Mouse (Mus musculus): ENCODE measurements at regions not wholly inside any gene's neighbourhood (a gene's known extent, or its start where the extent isn't known, plus 50 kb on each side); places are given as distances from the start of the nearest gene placed in this dataset.

DNA sequence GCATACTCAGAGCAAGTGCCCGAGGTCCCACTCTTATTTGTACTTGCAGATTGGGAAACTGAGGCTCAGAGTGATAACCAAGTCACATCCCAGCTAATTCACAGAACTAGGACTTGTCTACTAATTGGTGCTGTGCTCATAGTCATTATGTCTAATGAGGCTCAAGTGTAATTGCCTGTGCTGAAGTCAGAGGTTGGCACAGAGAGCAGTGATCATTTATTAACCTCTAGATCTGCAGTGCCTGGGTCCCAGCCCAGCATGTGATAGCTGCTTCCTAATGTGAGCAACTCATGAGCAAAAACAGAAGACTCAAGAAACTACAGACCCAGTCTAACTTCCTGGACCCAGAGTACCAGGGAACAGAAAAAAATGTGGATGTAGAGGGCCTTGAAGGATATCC is 252.0 kb upstream of the Jun start:
- WGBS, result 78% methylated on average over 1 of the region's 1 CpGs
- H3K27me3 ChIP-seq, result no peaks in the 10 kb centered on the region

DNA sequence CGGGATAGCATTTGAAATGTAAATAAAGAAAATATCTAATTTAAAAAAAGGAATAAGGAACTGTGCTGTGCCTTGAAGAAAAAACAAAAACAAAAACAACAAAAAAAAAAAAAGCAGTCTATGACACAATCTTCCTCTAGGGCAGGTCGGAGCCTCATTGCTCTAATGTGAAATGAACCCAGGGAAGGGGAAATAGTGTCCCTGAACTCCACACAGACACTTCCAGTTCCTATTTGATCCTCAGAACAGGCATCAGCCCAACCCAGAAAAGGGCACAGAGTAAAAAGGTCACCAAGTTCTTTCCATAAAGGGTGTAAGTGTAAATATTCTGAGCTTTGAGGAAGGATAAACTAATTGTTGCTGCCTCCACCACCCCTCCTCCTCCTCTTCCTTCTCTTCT is 250.2 kb upstream of the Fggy start:
- H3K9me3 ChIP-seq, result no peaks in the 10 kb centered on the region
- no peak overlapping the region for H3K27ac ChIP-seq (replicated peaks)
- H3K4me2 ChIP-seq (replicated peaks), result no peak overlapping the region
- H3K4me3 ChIP-seq, result no peak overlapping the region
- ATAC-seq (replicated peaks), result no peak
- peaks cover 10% of the 10 kb centered on the region; the same call in 1 of the 2 replicates for H3K4me1 ChIP-seq
- H3K36me3 ChIP-seq, result no peaks in the 10 kb centered on the region
- no peaks in the 10 kb centered on the region for H3K27me3 ChIP-seq
- 89% methylated on average over 2 of the region's 2 CpGs for WGBS
- no peak overlapping the region for H3K9ac ChIP-seq (replicated peaks)

More for the DNA sequence above, 252.0 kb upstream of the Jun start:
- Histone ChIP-seq H3K9me3 (no peaks in the 10 kb centered on the region), H3K4me1 (peaks cover 10% of the 10 kb centered on the region; the same call in 1 of the 2 replicates), H3K27ac (replicated peaks) (no peak overlapping the region), H3K4me3 (no peak overlapping the region), H3K4me2 (replicated peaks) (no peak overlapping the region), H3K36me3 (no peaks in the 10 kb centered on the region), H3K9ac (replicated peaks) (no peak overlapping the region)
- no peak for ATAC-seq (replicated peaks)

DNA sequence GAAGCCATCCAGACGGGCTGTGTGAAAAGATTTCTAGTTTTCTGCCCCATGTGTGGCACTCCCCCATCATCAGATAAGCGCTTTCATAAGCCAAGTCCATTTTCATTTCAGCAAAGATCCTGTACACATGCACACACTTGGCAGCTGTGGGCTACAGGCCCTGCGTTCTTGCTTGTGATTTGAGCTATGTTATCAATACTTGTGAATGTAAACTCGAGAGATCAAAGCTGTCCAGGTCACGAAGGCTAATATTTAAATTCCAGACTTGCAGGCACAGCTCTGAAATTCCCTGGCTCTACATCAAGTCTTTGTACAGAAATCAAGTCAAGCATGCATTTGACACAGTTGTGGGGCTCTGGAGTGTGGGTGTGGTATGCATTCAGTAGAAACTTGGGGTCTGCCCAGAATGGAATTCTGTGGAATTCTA is 248.8 kb upstream of the Fggy start:
- Histone ChIP-seq H3K9me3 (no peaks in the 10 kb centered on the region), H3K4me1 (peaks cover 5% of the 10 kb centered on the region; the same call in 1 of the 2 replicates), H3K36me3 (no peaks in the 10 kb centered on the region), H3K27ac (replicated peaks) (no peak overlapping the region), H3K4me3 (no peak overlapping the region), H3K9ac (replicated peaks) (no peak overlapping the region), H3K4me2 (replicated peaks) (no peak overlapping the region), H3K27me3 (no peaks in the 10 kb centered on the region)
- 51% methylated on average over 5 of the region's 5 CpGs for WGBS
- no peak for ATAC-seq (replicated peaks)

- no peak for ATAC-seq (replicated peaks)
- 77% methylated on average over 6 of the region's 6 CpGs for WGBS
Measured at GRCm38 (mm10) chr4:95310410-95310809, 246.9 kb upstream of the Fggy start.

GRCm38 (mm10) chr4:95317821-95318290 is 239.5 kb upstream of the Fggy start:
- WGBS, result 39% methylated on average over 3 of the region's 3 CpGs
- Histone ChIP-seq H3K9me3 (no peaks in the 10 kb centered on the region), H3K9ac (replicated peaks) (no peak overlapping the region), H3K4me1 (peaks cover 14% of the 10 kb centered on the region), H3K4me2 (replicated peaks) (no peak overlapping the region), H3K4me3 (no peak overlapping the region), H3K27me3 (no peaks in the 10 kb centered on the region), H3K36me3 (no peaks in the 10 kb centered on the region), H3K27ac (replicated peaks) (no peak overlapping the region)
- peak; percentile 78 for ATAC-seq (replicated peaks)

More at GRCm38 (mm10) chr4:95310410-95310809, 246.9 kb upstream of the Fggy start:
- Histone ChIP-seq H3K4me3 (no peak overlapping the region), H3K9ac (replicated peaks) (no peak overlapping the region), H3K4me1 (no peaks in the 10 kb centered on the region; the same call in 1 of the 2 replicates), H3K9me3 (no peaks in the 10 kb centered on the region), H3K4me2 (replicated peaks) (no peak overlapping the region), H3K27me3 (no peaks in the 10 kb centered on the region), H3K36me3 (no peaks in the 10 kb centered on the region), H3K27ac (replicated peaks) (no peak overlapping the region)

DNA sequence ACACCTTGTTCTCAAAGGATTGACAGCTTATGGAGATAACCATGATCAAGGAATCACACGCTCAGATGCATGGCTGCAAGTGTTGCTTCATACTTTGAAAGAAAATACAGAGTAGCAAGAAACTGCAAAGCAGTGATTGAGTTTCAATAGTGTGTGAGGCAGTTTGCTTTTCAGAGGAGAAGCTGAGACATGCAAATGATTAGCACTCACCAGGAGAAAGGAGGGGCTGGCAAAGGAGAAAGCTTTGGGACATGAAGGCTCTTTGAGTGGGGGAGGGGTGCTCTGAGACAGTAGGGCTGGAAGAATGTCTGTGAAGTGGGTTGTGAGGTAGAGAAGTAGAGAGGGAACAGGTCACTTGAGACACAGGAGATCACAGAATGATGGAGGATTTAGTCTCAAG is 238.7 kb upstream of the Fggy start:
- peak; percentile 59 for ATAC-seq (replicated peaks)
- Histone ChIP-seq H3K9ac (replicated peaks) (no peak overlapping the region), H3K27ac (replicated peaks) (no peak overlapping the region), H3K4me3 (no peak overlapping the region), H3K27me3 (no peaks in the 10 kb centered on the region), H3K36me3 (no peaks in the 10 kb centered on the region), H3K9me3 (no peaks in the 10 kb centered on the region), H3K4me1 (peaks cover 14% of the 10 kb centered on the region), H3K4me2 (replicated peaks) (no peak overlapping the region)
- WGBS, result 11% methylated on average over 1 of the region's 1 CpGs

- 57% methylated on average over 6 of the region's 6 CpGs for WGBS
- Histone ChIP-seq H3K9me3 (no peaks in the 10 kb centered on the region), H3K9ac (replicated peaks) (no peak overlapping the region), H3K4me2 (replicated peaks) (no peak overlapping the region), H3K27ac (replicated peaks) (no peak overlapping the region), H3K36me3 (no peaks in the 10 kb centered on the region), H3K4me1 (peaks cover 14% of the 10 kb centered on the region), H3K4me3 (no peak overlapping the region), H3K27me3 (no peaks in the 10 kb centered on the region)
- ATAC-seq (replicated peaks), result no peak
Measured at GRCm38 (mm10) chr4:95319036-95319435, 238.3 kb upstream of the Fggy start.

DNA sequence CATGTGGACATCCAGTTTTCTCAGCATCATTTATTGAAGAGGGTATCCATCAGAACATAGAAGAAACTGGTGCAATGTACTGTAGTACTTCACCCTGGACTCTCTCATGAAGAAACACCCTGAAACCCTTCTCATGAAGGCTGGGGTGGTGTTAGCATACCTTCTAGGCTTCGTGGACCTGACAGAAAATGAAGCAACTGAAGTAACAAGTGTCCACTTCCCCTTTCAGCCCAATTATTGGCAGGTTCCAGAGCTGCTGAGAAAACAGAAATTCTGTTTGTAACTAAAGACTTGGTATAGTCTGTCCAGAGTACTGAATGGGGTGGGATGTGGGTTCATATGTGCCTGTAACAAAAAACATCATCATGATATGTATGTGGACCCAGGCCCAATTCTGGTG is 231.4 kb upstream of the Fggy start:
- no peak overlapping the region for H3K9ac ChIP-seq (replicated peaks)
- no peak for ATAC-seq (replicated peaks)
- no peaks in the 10 kb centered on the region for H3K27me3 ChIP-seq
- no peaks in the 10 kb centered on the region for H3K36me3 ChIP-seq
- H3K4me2 ChIP-seq (replicated peaks), result no peak overlapping the region
- no peak overlapping the region for H3K27ac ChIP-seq (replicated peaks)
- H3K9me3 ChIP-seq, result no peaks in the 10 kb centered on the region
- WGBS, result 71% methylated on average over 1 of the region's 1 CpGs
- no peak overlapping the region for H3K4me3 ChIP-seq
- no peaks in the 10 kb centered on the region for H3K4me1 ChIP-seq

DNA sequence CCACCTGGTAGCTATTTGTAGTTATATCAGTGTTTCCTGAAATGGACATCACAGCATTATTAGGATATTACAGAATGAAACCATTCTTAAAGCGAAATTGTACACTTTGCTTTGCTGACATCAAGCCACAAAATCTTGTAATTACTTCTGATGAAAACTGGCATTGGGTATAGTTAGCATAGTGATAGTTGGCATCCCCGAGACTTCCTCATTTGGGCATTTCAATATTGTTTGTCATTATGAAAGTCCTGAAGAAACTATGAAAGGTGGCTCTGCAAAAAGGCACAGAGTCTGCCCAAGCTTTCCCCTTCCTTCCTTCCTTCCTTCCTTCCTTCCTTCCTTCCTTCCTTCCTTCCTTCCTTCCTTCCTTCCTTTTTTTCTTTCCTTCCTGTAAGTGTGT is 217.5 kb upstream of the Fggy start:
- Histone ChIP-seq H3K4me3 (no peak overlapping the region), H3K9me3 (no peaks in the 10 kb centered on the region; the same call in 1 of the 2 replicates), H3K36me3 (no peaks in the 10 kb centered on the region), H3K27ac (replicated peaks) (no peak overlapping the region), H3K4me2 (replicated peaks) (no peak overlapping the region), H3K9ac (replicated peaks) (no peak overlapping the region), H3K27me3 (no peaks in the 10 kb centered on the region), H3K4me1 (no peaks in the 10 kb centered on the region)
- 80% methylated on average over 2 of the region's 2 CpGs for WGBS
- ATAC-seq (replicated peaks), result no peak

GRCm38 (mm10) chr4:95340926-95341325 is 216.4 kb upstream of the Fggy start:
- H3K4me3 ChIP-seq, result no peak overlapping the region
- no peaks in the 10 kb centered on the region for H3K4me1 ChIP-seq
- 78% methylated on average over 3 of the region's 3 CpGs for WGBS
- no peak overlapping the region for H3K27ac ChIP-seq (replicated peaks)
- no peaks in the 10 kb centered on the region for H3K27me3 ChIP-seq
- no peak overlapping the region for H3K9ac ChIP-seq (replicated peaks)
- no peaks in the 10 kb centered on the region for H3K36me3 ChIP-seq
- no peaks in the 10 kb centered on the region; the same call in 1 of the 2 replicates for H3K9me3 ChIP-seq
- H3K4me2 ChIP-seq (replicated peaks), result no peak overlapping the region
- ATAC-seq (replicated peaks), result no peak

GRCm38 (mm10) chr4:95346722-95347197 is 210.5 kb upstream of the Fggy start:
- H3K36me3 ChIP-seq, result no peaks in the 10 kb centered on the region
- H3K4me1 ChIP-seq, result peaks cover 33% of the 10 kb centered on the region
- WGBS, result 10% methylated on average over 3 of the region's 3 CpGs
- no peaks in the 10 kb centered on the region for H3K9me3 ChIP-seq
- no peak overlapping the region for H3K9ac ChIP-seq (replicated peaks)
- H3K27me3 ChIP-seq, result no peaks in the 10 kb centered on the region
- no peak overlapping the region for H3K4me3 ChIP-seq
- peak; percentile 90 for ATAC-seq (replicated peaks)
- no peak overlapping the region for H3K4me2 ChIP-seq (replicated peaks)
- peak overlapping the region; percentile 80 for H3K27ac ChIP-seq (replicated peaks)

GRCm38 (mm10) chr4:95347436-95347835 is 209.9 kb upstream of the Fggy start:
- Histone ChIP-seq H3K9me3 (no peaks in the 10 kb centered on the region), H3K27ac (replicated peaks) (peak overlapping the region; percentile 80), H3K4me1 (peaks cover 33% of the 10 kb centered on the region), H3K4me2 (replicated peaks) (no peak overlapping the region), H3K4me3 (no peak overlapping the region), H3K36me3 (no peaks in the 10 kb centered on the region), H3K27me3 (no peaks in the 10 kb centered on the region), H3K9ac (replicated peaks) (no peak overlapping the region)
- 13% methylated on average over 2 of the region's 2 CpGs for WGBS
- ATAC-seq (replicated peaks), result peak; percentile 36

Data from forebrain, embryonic 15.5 days (tissue).